Mouse (Mus musculus) MEL-GATA-1-ER (cell line): ENCODE data around the gene Dnaaf3.

ENCODE experiments used
- DNase-seq: peaks from one replicate; pipeline ENCODE4 v3.0.0-alpha.2; 2012; ENCODE audit warnings: low read depth; ENCODE audit errors: extremely low read depth

Gene Dnaaf3

DNA sequence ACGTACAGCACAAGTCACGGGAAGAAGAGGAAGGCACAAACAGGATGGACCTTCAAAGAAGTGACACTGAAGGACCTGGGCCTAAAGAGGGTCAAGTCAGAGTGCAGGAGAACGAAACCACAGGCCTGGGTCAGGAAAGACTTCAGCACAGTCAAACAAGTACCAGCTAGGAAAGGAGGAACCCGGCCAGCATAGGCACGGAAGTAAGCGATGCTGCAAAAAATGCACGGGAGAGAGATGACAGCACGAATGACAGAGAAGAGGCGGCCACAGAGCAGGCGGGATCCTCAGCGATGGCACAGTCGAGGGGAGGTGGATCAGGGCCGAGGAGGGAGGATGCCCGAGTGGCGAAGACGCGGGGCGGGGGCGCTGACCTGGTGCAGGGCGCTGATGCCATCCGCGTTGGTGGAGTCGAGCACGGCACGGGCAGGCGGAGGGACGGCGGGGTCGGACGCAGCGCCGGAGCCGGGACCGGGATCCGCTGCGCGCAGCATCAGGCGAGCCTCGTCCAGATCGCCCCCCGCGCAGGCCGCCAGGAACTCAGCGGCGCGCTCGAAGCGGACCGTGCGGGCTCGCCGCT lies 31.3 kb downstream of the Dnaaf3 start:
- DNase-seq: no peak

DNA sequence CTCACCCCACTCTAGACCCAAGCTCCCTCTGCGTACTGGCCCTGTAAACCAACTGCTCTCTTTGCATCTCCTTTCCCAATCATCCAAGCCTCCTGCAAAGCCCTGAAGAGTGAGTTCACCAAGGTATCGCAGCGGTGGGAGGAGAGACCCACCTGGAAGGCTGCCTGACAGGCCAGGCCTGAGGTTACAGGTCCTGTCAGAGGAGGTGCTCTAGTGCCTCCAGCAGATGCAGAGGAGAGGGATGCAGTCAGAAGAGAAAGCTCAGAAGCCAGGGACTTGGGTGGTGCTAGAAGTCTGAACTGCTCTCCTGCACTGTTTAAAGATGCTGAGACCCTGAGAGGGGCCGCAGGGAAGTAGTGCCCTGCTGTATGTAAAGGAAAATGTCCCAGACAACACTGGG lies 33.2 kb downstream of the Dnaaf3 start:
- DNase-seq: no peak

GRCm38 (mm10) chr7:4498251-4498650 lies 34.0 kb downstream of the Dnaaf3 start:
- DNase-seq: no peak

GRCm38 (mm10) chr7:4497271-4497903 lies 34.9 kb downstream of the Dnaaf3 start:
- DNase-seq: no peak

- DNase-seq: no peak
Observed at GRCm38 (mm10) chr7:4496468-4496867, 35.8 kb downstream of the Dnaaf3 start.

DNA sequence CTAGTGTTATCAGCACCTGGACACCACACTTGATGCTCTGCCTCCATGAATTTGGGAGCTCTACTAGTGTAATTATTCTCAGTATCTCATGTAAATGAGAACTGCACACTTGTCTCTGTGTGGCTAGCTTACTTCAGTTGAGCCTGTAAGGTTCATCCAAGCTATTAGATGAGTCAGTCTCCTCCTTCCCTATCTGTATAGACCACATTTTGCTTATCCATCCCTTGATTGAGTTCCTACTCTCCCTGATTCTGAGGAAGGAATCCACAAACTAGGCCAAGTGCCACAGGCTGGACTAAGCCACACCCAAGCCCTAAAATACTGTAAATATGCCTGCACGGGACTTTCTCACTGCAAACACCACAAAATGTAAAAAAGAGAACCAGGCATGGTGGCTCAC lies 38.3 kb downstream of the Dnaaf3 start:
- peak; percentile 83 for DNase-seq

- no peak for DNase-seq
Observed at GRCm38 (mm10) chr7:4492284-4493224, 39.7 kb downstream of the Dnaaf3 start.

- no peak for DNase-seq
Observed at GRCm38 (mm10) chr7:4491308-4491707, 40.9 kb downstream of the Dnaaf3 start.

DNA sequence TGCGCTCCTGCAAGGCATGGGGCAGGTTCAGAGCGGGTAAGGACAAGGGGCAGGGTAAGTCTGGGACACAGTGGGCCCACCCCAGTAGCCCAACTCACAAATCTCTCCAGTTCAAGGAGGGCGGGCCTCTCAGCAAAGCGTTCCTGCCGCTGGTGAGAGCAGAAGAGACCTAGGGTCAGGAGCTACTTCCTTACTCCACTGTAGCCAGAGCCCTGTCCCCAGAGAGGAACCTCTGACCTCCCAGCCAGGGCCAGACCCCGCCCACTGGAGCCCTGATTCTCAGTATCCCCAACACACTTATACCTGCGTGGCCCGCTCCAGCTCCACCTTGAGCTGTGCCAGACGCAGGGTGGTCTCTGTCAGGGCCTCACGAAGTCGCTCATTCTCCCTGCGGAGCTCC lies 50.0 kb downstream of the Dnaaf3 start:
- DNase-seq: no peak

GRCm38 (mm10) chr7:4479674-4480073 lies 52.6 kb downstream of the Dnaaf3 start:
- no peak for DNase-seq

- DNase-seq: no peak
Observed at GRCm38 (mm10) chr7:4478796-4479291, 53.4 kb downstream of the Dnaaf3 start.

DNA sequence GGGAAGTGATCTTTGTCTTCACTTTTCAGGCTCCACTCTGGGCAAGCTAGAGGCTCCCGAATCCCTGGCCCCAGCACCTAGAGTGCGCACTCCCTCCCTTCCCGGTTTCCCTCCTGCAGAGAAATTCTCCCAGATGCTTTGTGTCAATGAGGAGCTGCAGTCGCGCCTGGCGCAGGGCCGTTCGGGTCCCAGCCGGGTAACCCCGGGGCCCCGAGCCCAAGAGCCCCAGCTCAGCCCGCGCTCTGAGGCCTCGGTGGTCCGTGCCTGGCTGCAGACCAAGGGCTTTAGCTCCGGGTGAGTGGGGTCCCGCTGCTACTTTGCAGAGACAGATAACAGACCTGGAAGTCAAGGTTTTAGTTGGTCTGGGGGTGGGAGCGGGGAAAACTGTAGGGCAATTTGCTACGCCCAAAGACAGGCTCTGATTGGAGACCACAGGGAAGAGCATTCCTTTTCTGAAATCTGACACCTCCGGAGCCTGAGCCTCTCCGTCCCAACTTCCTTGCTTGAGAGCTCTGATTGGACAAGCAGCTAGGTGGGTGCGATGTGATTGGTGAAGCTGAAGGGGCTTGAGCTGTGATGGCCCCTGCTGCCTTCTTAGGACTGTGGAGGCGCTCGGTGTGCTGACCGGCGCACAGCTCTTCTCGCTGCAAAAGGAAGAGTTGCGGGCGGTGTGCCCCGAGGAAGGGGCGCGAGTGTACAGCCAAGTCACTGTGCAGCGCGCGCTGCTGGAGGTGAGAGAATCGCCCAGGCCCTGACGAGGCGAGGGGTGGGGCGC lies 54.0 kb downstream of the Dnaaf3 start:
- DNase-seq: no peak

- no peak for DNase-seq
Observed at GRCm38 (mm10) chr7:4473940-4474339, 58.3 kb downstream of the Dnaaf3 start.
